Mouse (Mus musculus): ENCODE results near the gene Npcd.

- TF ChIP-seq POLR2A (IDR thresholded peaks at IDR 0.05; ENCODE audit: borderline replicate concordance, extremely low read depth, low read depth, low read length) (peak; percentile 85; the same call in 1 of the 2 replicates), CTCF (IDR thresholded peaks at IDR 0.05; ENCODE audit: insufficient read depth, low read length) (no peak)
These were observed 91.9 kb downstream of the Npcd start, which contains the start of gene Sun2 for GRCm38 (mm10) chr15:79741921-79742705.

All from lung, adult 2 months (tissue).